Mouse (Mus musculus) forebrain, postnatal 0 days (tissue): Measurements from ENCODE around the gene Tbx4. TPM values are rescaled to one million over a fixed set of nuclear protein-coding genes. Genes with fewer than 3 reads are reported as not detected.

Source experiments
- ATAC-seq: fragments of 200-750 bp; cut with Nextera tagmentation; 2 replicates; pipeline ENCODE4 v1.8.0; 2017; ENCODE audit warnings: mild to moderate bottlenecking, moderate library complexity
- DNase-seq: peaks from one replicate; pipeline ENCODE4 v3.0.0-alpha.2; 2015
- H3K27ac ChIP-seq: fragments of 300-500 bp; sonication (generic); 2 replicates; pipeline ENCODE4 v1.5.1; 2014; ENCODE audit warnings: low read depth, mild to moderate bottlenecking, antibody characterized with exemption, low read length, moderate library complexity, mixed read lengths
- H3K27me3 ChIP-seq: fragments of 300-500 bp; sonication (generic); 2 replicates; pipeline ENCODE4 v1.6.1; 2014; ENCODE audit warnings: mild to moderate bottlenecking, low read length, mixed read lengths; ENCODE audit not compliant: insufficient read depth
- H3K36me3 ChIP-seq: fragments of 300-500 bp; sonication (generic); 2 replicates; pipeline ENCODE4 v1.6.1; 2014; ENCODE audit warnings: mild to moderate bottlenecking, moderate library complexity; ENCODE audit not compliant: insufficient read depth
- H3K4me1 ChIP-seq: fragments of 300-500 bp; sonication (generic); 2 replicates; pipeline ENCODE4 v1.6.1; 2014; ENCODE audit warnings: antibody characterized with exemption; ENCODE audit not compliant: insufficient read depth
- H3K4me2 ChIP-seq: fragments of 300-500 bp; sonication (generic); 2 replicates; pipeline ENCODE4 v1.6.1; 2014; ENCODE audit warnings: low read depth, mild to moderate bottlenecking, moderate library complexity
- H3K4me3 ChIP-seq: fragments of 300-500 bp; sonication (generic); 2 replicates; pipeline ENCODE4 v1.5.1; 2014; ENCODE audit warnings: low read depth, low read length, mixed read lengths
- H3K9ac ChIP-seq: fragments of 300-500 bp; sonication (generic); 2 replicates; pipeline ENCODE4 v1.6.1; 2014; ENCODE audit warnings: mild to moderate bottlenecking
- H3K9me3 ChIP-seq: fragments of 300-500 bp; sonication (generic); 2 replicates; pipeline ENCODE4 v1.6.1; 2016; ENCODE audit warnings: low read length
- CTCF ChIP-seq: sonication (generic); IDR thresholded peaks from 2 replicates; pipeline ENCODE4 v1.5.1; 2016; ENCODE audit warnings: antibody characterized with exemption, control low read depth, low read depth
- WGBS: fragments of 180-500 bp; shearing (Covaris S2); extraction: QIAGEN DNeasy Blood & Tissue Kit; methylation state at CpG from one replicate; pipeline ENCODE4 v1.1.7; 2014; 5-methylcytosine and 5-hydroxymethylcytosine counted together
- polyA plus RNA-seq: library from polyadenylated mRNA; unstranded; fragments of >200 nt; fragmentation: Nextera tagmentation; extraction: Ambion mirVana; gene quantifications from 2 replicates; pipeline ENCODE4 v1.2.1, GENCODE M21; 2015
- total RNA-seq: library from RNA; depleted of rRNA; stranded (reverse); fragments of >200 nt; gene quantifications from 2 replicates; pipeline ENCODE4 v1.2.3, GENCODE M21; 2014

The Tbx4 gene
- total and polyA plus RNA-seq, 2 experiments from 2014 or later, result 0.19 to 0.33 TPM

GRCm38 (mm10) chr11:85843347-85843692, 42.9 kb upstream of the Tbx4 start:
- Histone ChIP-seq H3K4me3 (peak overlapping the region; percentile 14; the same call in 1 of the 2 replicates), H3K27me3 (peaks cover 87% of the 10 kb centered on the region), H3K27ac (no peak overlapping the region), H3K9me3 (no peaks in the 10 kb centered on the region), H3K36me3 (no peaks in the 10 kb centered on the region), H3K4me1 (peaks cover 4% of the 10 kb centered on the region; the same call in 1 of the 2 replicates), H3K4me2 (peak overlapping the region; percentile 61), H3K9ac (no peak overlapping the region)
- DNase-seq (peak; percentile 67), ATAC-seq (peak; percentile 30; the same call in 1 of the 2 replicates)
- peak; percentile 83 for TF ChIP-seq CTCF
- WGBS, result 0% methylated on average over 18 of the region's 18 CpGs

GRCm38 (mm10) chr11:85844144-85844965, 41.9 kb upstream of the Tbx4 start:
- 2% methylated on average over 53 of the region's 54 CpGs for WGBS
- H3K9ac ChIP-seq, result 0 out of 2 replicates have a peak overlapping the region, but pooled peaks have one; percentile 14
- peak overlapping the region; percentile 61 for H3K4me2 ChIP-seq
- peaks cover 4% of the 10 kb centered on the region; the same call in 1 of the 2 replicates for H3K4me1 ChIP-seq
- H3K27ac ChIP-seq, result no peak overlapping the region
- DNase-seq (peak; percentile 76), ATAC-seq (peak; percentile 42; the same call in 1 of the 2 replicates)
- TF ChIP-seq CTCF, result peak; percentile 84
- peaks cover 78% of the 10 kb centered on the region for H3K27me3 ChIP-seq
- H3K9me3 ChIP-seq, result no peaks in the 10 kb centered on the region
- H3K36me3 ChIP-seq, result no peaks in the 10 kb centered on the region
- peak overlapping the region; percentile 25 for H3K4me3 ChIP-seq

- Histone ChIP-seq H3K36me3 (no peaks in the 10 kb centered on the region), H3K4me3 (no peak overlapping the region), H3K9me3 (no peaks in the 10 kb centered on the region), H3K27me3 (peaks cover 71% of the 10 kb centered on the region), H3K4me2 (no peak overlapping the region), H3K4me1 (peaks cover 4% of the 10 kb centered on the region; the same call in 1 of the 2 replicates), H3K9ac (no peak overlapping the region), H3K27ac (no peak overlapping the region)
- WGBS, result 36% methylated on average over 5 of the region's 5 CpGs
- no peak for TF ChIP-seq CTCF
- ATAC-seq (no peak), DNase-seq (no peak)
These were observed 41.3 kb upstream of the Tbx4 start for GRCm38 (mm10) chr11:85844971-85845370.

- WGBS, result 49% methylated on average over 5 of the region's 5 CpGs
These were observed 40.3 kb upstream of the Tbx4 start for GRCm38 (mm10) chr11:85845921-85846320.

GRCm38 (mm10) chr11:85846509-85846908, 39.7 kb upstream of the Tbx4 start:
- WGBS, result 58% methylated on average over 4 of the region's 4 CpGs
- H3K4me2 ChIP-seq, result no peak overlapping the region
- no peak for TF ChIP-seq CTCF
- H3K27me3 ChIP-seq, result peaks cover 57% of the 10 kb centered on the region
- DNase-seq (no peak), ATAC-seq (no peak)
- no peak overlapping the region for H3K9ac ChIP-seq
- peaks cover 4% of the 10 kb centered on the region; the same call in 1 of the 2 replicates for H3K4me1 ChIP-seq
- no peaks in the 10 kb centered on the region for H3K9me3 ChIP-seq
- H3K27ac ChIP-seq, result no peak overlapping the region
- no peak overlapping the region for H3K4me3 ChIP-seq
- H3K36me3 ChIP-seq, result no peaks in the 10 kb centered on the region

More at GRCm38 (mm10) chr11:85845921-85846320, 40.3 kb upstream of the Tbx4 start:
- H3K27ac ChIP-seq, result no peak overlapping the region
- H3K9ac ChIP-seq, result no peak overlapping the region
- H3K4me2 ChIP-seq, result no peak overlapping the region
- no peaks in the 10 kb centered on the region for H3K9me3 ChIP-seq
- H3K4me3 ChIP-seq, result no peak overlapping the region
- H3K36me3 ChIP-seq, result no peaks in the 10 kb centered on the region
- ATAC-seq, result no peak
- TF ChIP-seq CTCF, result no peak
- peaks cover 4% of the 10 kb centered on the region; the same call in 1 of the 2 replicates for H3K4me1 ChIP-seq
- DNase-seq, result no peak
- peaks cover 62% of the 10 kb centered on the region for H3K27me3 ChIP-seq

GRCm38 (mm10) chr11:85849037-85849436, 37.2 kb upstream of the Tbx4 start:
- ATAC-seq (peak; percentile 81), DNase-seq (peak; percentile 83)
- Histone ChIP-seq H3K4me1 (peaks cover 2% of the 10 kb centered on the region; the same call in 1 of the 2 replicates), H3K4me3 (peak overlapping the region; percentile 13), H3K9ac (no peak overlapping the region), H3K4me2 (peak overlapping the region; percentile 44), H3K27me3 (peaks cover 31% of the 10 kb centered on the region), H3K9me3 (no peaks in the 10 kb centered on the region), H3K27ac (no peak overlapping the region), H3K36me3 (no peaks in the 10 kb centered on the region)
- WGBS, result 2% methylated on average over 21 of the region's 21 CpGs
- TF ChIP-seq CTCF, result peak; percentile 96

- no peak for DNase-seq
- Histone ChIP-seq H3K36me3 (no peaks in the 10 kb centered on the region), H3K4me1 (no peaks in the 10 kb centered on the region), H3K27me3 (peaks cover 19% of the 10 kb centered on the region), H3K9ac (no peak within 1 kb of the TSS), H3K27ac (no peak within 1 kb of the TSS), H3K4me3 (peak within 1 kb of the TSS; percentile 13; the same call in 1 of the 2 replicates), H3K4me2 (peak within 1 kb of the TSS; percentile 44), H3K9me3 (no peaks in the 10 kb centered on the region)
- TF ChIP-seq CTCF, result no peak
- ATAC-seq, result no peak
- WGBS, result 77% methylated on average over 6 of the region's 6 CpGs
These were observed 36.0 kb upstream of the Tbx4 start, which contains the start of gene Gm11444 for GRCm38 (mm10) chr11:85850233-85850632. TSS of gene Gm11444 (minus strand) at chr11:85850333.
